Mouse (Mus musculus) cerebellum, adult 2 months (tissue): Measurements from ENCODE around the gene Slc22a17.

ENCODE experiments used
- CTCF ChIP-seq: fragments of 200-500 bp; IDR thresholded peaks from 2 replicates; pipeline ENCODE4 v1.5.1; 2011; ENCODE audit warnings: low read depth, mild to moderate bottlenecking, control low read depth, low read length, moderate library complexity, borderline replicate concordance; ENCODE audit not compliant: insufficient read depth
- POLR2A ChIP-seq: fragments of 200-500 bp; IDR thresholded peaks from 2 replicates; pipeline ENCODE4 v1.6.1; 2011; ENCODE audit warnings: low read length, control low read depth, borderline replicate concordance; ENCODE audit not compliant: insufficient read depth

GRCm38 (mm10) chr14:54935904-54936830 lies 23.2 kb upstream of the Slc22a17 start, which contains the start of gene Cmtm5:
- TF ChIP-seq CTCF, result no peak; the same call in 1 of the 2 replicates
- TF ChIP-seq POLR2A, result no peak
